10 mouse cellular contexts compared by ENCODE assay signal in the genomic region with DNA sequence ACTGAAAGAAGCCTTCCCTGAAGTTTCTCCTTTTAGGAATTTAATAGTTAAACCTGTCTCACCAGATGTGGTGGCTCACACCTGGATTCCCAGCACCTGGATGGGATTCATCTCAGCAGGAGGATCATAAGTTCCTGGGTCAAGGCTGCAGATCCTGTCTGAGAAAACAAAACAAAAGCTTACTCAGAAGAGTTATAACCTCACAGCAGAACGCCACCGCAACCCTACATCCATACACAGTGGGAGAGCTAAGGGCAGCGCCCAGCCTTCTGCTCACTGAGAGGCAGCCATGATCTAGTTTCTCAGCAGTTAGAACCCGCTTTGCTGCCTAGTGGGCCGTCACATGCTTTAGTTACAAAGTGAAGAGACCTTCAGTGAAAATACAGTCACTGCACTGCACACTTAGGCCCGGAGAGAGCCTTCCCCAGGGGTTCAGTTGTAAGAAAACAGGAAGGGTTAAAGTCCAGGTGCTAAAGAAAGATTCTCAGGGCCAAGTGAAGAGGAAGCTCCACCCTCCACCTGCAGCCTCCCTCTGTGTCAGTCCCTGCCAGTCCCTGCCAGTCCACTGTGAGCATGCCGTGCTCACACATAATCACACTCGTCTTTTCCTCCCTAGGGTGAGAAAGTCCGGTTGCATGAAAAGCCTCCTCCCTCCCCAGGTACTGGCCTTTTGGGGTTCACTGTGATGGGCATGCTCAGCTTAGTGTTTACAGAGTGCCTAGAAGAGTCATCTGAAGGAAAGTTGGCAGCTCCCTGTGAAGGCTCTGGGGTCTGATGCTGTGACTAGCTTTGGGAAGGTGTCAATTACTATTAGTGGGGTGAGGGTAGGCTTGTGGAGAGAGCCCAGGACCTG. TPM values are rescaled to one million over a fixed set of nuclear protein-coding genes. Genes with fewer than 3 reads are reported as not detected.
DNase-seq lines count a peak whose midpoint lies in the region; ATAC-seq and TF ChIP-seq lines count a peak whose summit lies in the region.
"Had no signal": no experiment of that assay in that cellular context is flagged by ENCODE, and none has a peak within 500 bp of the region (broad histone marks: within the 10 kb centered on the region; RNA-seq: fewer than 3 reads in every experiment).

No protein-coding gene starts in this region.

- H3K36me3 ChIP-seq in thymus, adult 2 months (ENCODE audit: control insufficient read depth, insufficient read depth, low read length) = peaks cover 13% of the 10 kb centered on the region
- H3K36me3 ChIP-seq in kidney, adult 2 months (ENCODE audit: control insufficient read depth, insufficient read depth, low read length) = no peaks in the 10 kb centered on the region
- H3K36me3 ChIP-seq in limb, embryonic 11.5 days (ENCODE audit: control insufficient read depth, insufficient read depth, low read length) = peaks cover 6% of the 10 kb centered on the region

- 85% methylated on average over 9 of the region's 9 CpGs for WGBS in thymus, adult 2 months
- WGBS in kidney, adult 2 months = 51% methylated on average over 9 of the region's 9 CpGs
- WGBS in limb, embryonic 11.5 days = 74% methylated on average over 9 of the region's 9 CpGs
- whole genome bisulfite sequencing in cerebellum, adult 2 months = 87% methylated on average over 9 of the region's 9 CpGs

- ATAC-seq in limb, embryonic 11.5 days (ENCODE audit: insufficient number of reproducible peaks, low FRiP score, low TSS enrichment, low read depth) = no peak

- peaks cover 16% of the 10 kb centered on the region for H3K4me1 ChIP-seq in thymus, adult 2 months (replicated peaks; ENCODE audit: control insufficient read depth, insufficient read depth, low read length)
- H3K4me1 ChIP-seq in kidney, adult 2 months (ENCODE audit: control insufficient read depth, insufficient read depth, low read length) = peaks cover 12% of the 10 kb centered on the region
- no peaks in the 10 kb centered on the region for H3K4me1 ChIP-seq in limb, embryonic 11.5 days (ENCODE audit: control insufficient read depth, insufficient read depth, low read length)
- no peaks in the 10 kb centered on the region for H3K4me1 ChIP-seq in cerebellum, adult 2 months (ENCODE audit: control insufficient read depth, insufficient read depth, low read length)

- no peak overlapping the region for H3K4me3 ChIP-seq in thymus, adult 2 months (ENCODE audit: control insufficient read depth, insufficient read depth, low read length)
- H3K4me3 ChIP-seq in kidney, adult 2 months (ENCODE audit: insufficient read depth, low read depth, low read length) = no peak overlapping the region
- H3K4me3 ChIP-seq in limb, embryonic 11.5 days (ENCODE audit: low read depth, low read length) = no peak overlapping the region
- no peak overlapping the region for H3K4me3 ChIP-seq in cerebellum, adult 2 months (replicated peaks; ENCODE audit: insufficient read depth, low read depth, low read length)
- H3K4me3 ChIP-seq: gastrocnemius, adult 2 months had no signal

- no peak for DNase-seq in thymus, adult 2 months
- no peak for DNase-seq in thymus, postnatal 36 days
- peak; percentile 85 for DNase-seq in kidney, adult 2 months
- no peak for DNase-seq in limb, embryonic 11.5 days (ENCODE audit: low spot score)
- peak; percentile 73 for DNase-seq in yolk sac, embryonic 10.5 days (ENCODE audit: low spot score)
- no peak for DNase-seq in cerebellum, adult 2 months
- no peak for DNase-seq in ovary, adult 18-20 months (ENCODE audit: low spot score)
- DNase-seq in urinary bladder, postnatal 36 days (ENCODE audit: low spot score in 2 of 2) = no peak
- DNase-seq: gastrocnemius, adult 2 months had no signal

- H3K9ac ChIP-seq in limb, embryonic 11.5 days (ENCODE audit: low read length) = no peak overlapping the region

- H3K27ac ChIP-seq in thymus, adult 2 months (ENCODE audit: control insufficient read depth, insufficient read depth, low read length) = 0 out of 2 replicates have a peak overlapping the region, but pooled peaks have one; percentile 38
- peak overlapping the region; percentile 95 for H3K27ac ChIP-seq in kidney, adult 2 months (ENCODE audit: insufficient read depth, low read depth, low read length)
- peak overlapping the region; percentile 30 for H3K27ac ChIP-seq in limb, embryonic 11.5 days (replicated peaks; ENCODE audit: low read depth, low read length)
- H3K27ac ChIP-seq in cerebellum, adult 2 months (ENCODE audit: insufficient read depth, low read length) = no peak overlapping the region
- H3K27ac ChIP-seq: gastrocnemius, adult 2 months had no signal

- H3K4me2 ChIP-seq in limb, embryonic 11.5 days (ENCODE audit: low read depth, severe bottlenecking) = no peak overlapping the region
- H3K4me2 ChIP-seq: liver, embryonic 11.5 days had no signal

- H3K9me3 ChIP-seq in limb, embryonic 11.5 days (ENCODE audit: control insufficient read depth, low read length) = no peaks in the 10 kb centered on the region

- no peak for TF ChIP-seq CTCF in thymus, adult 2 months (IDR thresholded peaks at IDR 0.05; ENCODE audit: borderline replicate concordance, control insufficient read depth, extremely low read depth, insufficient read depth, low read length, poor library complexity)
- TF ChIP-seq CTCF in kidney, adult 2 months (conservative IDR thresholded peaks at IDR 0.05; ENCODE audit: insufficient read depth, insufficient read length, low read depth, low read length) = no peak
- TF ChIP-seq CTCF in cerebellum, adult 2 months (IDR thresholded peaks at IDR 0.05; ENCODE audit: borderline replicate concordance, insufficient read depth, low read depth, low read length) = no peak

- H3K27me3 ChIP-seq in thymus, adult 2 months (ENCODE audit: control insufficient read depth, insufficient read depth, low read length) = no peaks in the 10 kb centered on the region
- H3K27me3 ChIP-seq in kidney, adult 2 months (replicated peaks; ENCODE audit: control insufficient read depth, insufficient read depth, low read length) = no peaks in the 10 kb centered on the region
- no peaks in the 10 kb centered on the region for H3K27me3 ChIP-seq in limb, embryonic 11.5 days (ENCODE audit: control insufficient read depth, insufficient read depth, low read length)
- no peaks in the 10 kb centered on the region for H3K27me3 ChIP-seq in cerebellum, adult 2 months (ENCODE audit: control insufficient read depth, insufficient read depth, low read length)

- TF ChIP-seq POLR2A in thymus, adult 2 months (IDR thresholded peaks at IDR 0.05; ENCODE audit: control insufficient read depth, extremely low read depth, insufficient read depth, low read length, poor library complexity) = no peak
- TF ChIP-seq POLR2A in kidney, adult 2 months (IDR thresholded peaks at IDR 0.05; ENCODE audit: low read depth, low read length) = no peak
- TF ChIP-seq POLR2A in cerebellum, adult 2 months (IDR thresholded peaks at IDR 0.05; ENCODE audit: borderline replicate concordance, insufficient read depth, low read length) = no peak

RNA-seq across cellular contexts. Expression of gene Cep89, which starts 19.2 kb away (rescaled TPM):
- polyA plus RNA-seq in thymus, adult 2 months (2012; rRNA removed) = 17.9 and 21.2 TPM in 2 replicates
- polyA plus RNA-seq in kidney, adult 2 months (2012; rRNA removed) = 24.4 and 29.5 TPM in 2 replicates
- 43.8 and 54.3 TPM in 2 replicates for polyA plus RNA-seq in limb, embryonic 11.5 days (2014; fragmentation: Nextera tagmentation; extraction: Ambion mirVana)
- polyA plus RNA-seq in cerebellum, adult 2 months (2012; rRNA removed) = 16.7 and 17.2 TPM in 2 replicates

RNA-seq across cellular contexts. Expression of gene Faap24, which starts 19.4 kb away (rescaled TPM):
- polyA plus RNA-seq in thymus, adult 2 months (2012; rRNA removed) = 8.3 and 8.8 TPM in 2 replicates
- polyA plus RNA-seq in kidney, adult 2 months (2012; rRNA removed) = 4.3 and 4.8 TPM in 2 replicates
- 19.5 and 19.6 TPM in 2 replicates for polyA plus RNA-seq in limb, embryonic 11.5 days (2014; fragmentation: Nextera tagmentation; extraction: Ambion mirVana)
- 4.3 and 4.5 TPM in 2 replicates for polyA plus RNA-seq in cerebellum, adult 2 months (2012; rRNA removed)

RNA-seq across cellular contexts. Expression of gene Slc7a9, which starts 32.6 kb away (rescaled TPM):
- polyA plus RNA-seq in thymus, adult 2 months (2012; rRNA removed) = 0.19 and 0.27 TPM in 2 replicates
- 329 and 355 TPM in 2 replicates for polyA plus RNA-seq in kidney, adult 2 months (2012; rRNA removed)
- 0.08 TPM in 1 of 2 replicates, not detected in the other for polyA plus RNA-seq in limb, embryonic 11.5 days (2014; fragmentation: Nextera tagmentation; extraction: Ambion mirVana)
- polyA plus RNA-seq in cerebellum, adult 2 months (2012; rRNA removed) = 0.10 TPM in 1 of 2 replicates, not detected in the other

Comparison
In these comparisons a context has a peak if more than half of its experiments do, and no peak if none do; other contexts are left out.
1. DNase-seq: peak in kidney, adult 2 months (single experiment) and yolk sac, embryonic 10.5 days (single experiment); none in thymus, adult 2 months (single experiment), thymus, postnatal 36 days (0 of 2), limb, embryonic 11.5 days (single experiment), cerebellum, adult 2 months (0 of 2), ovary, adult 18-20 months (single experiment) and urinary bladder, postnatal 36 days (0 of 2).
2. RNA of gene Slc7a9, which starts 32.6 kb away (polyA plus RNA-seq): 329 to 355 TPM in kidney, adult 2 months; 0.19 to 0.27 TPM in thymus, adult 2 months, 0.08 TPM in limb, embryonic 11.5 days and 0.10 TPM in cerebellum, adult 2 months; every median in the first group is over 100 times any median in the second.